In genomic region chr13:23708654-23709053, GRCm38 (mm10) we compare ENCODE assay signal across 30 mouse cellular contexts. TPM values are rescaled to one million over a fixed set of nuclear protein-coding genes. Genes with fewer than 3 reads are reported as not detected.
A peak's percentile ranks its signal among the peaks of the same experiment; 100 is the strongest.
DNase-seq lines count a peak whose midpoint lies in the region; ATAC-seq lines count a peak whose summit lies in the region.
"Had no signal": no experiment of that assay in that cellular context is flagged by ENCODE, and none has a peak within 500 bp of the region (broad histone marks: within the 10 kb centered on the region; RNA-seq: fewer than 3 reads in every experiment).

No protein-coding gene starts in this region.

- H3K4me1 ChIP-seq in forebrain, embryonic 10.5 days, result peaks cover 18% of the 10 kb centered on the region
- peaks cover 13% of the 10 kb centered on the region for H3K4me1 ChIP-seq in forebrain, embryonic 12.5 days
- H3K4me1 ChIP-seq in heart, embryonic 13.5 days, result peaks cover 28% of the 10 kb centered on the region
- H3K4me1 ChIP-seq in limb, embryonic 11.5 days (ENCODE audit: control insufficient read depth, insufficient read depth, low read length), result peaks cover 16% of the 10 kb centered on the region
- peaks cover 8% of the 10 kb centered on the region; the same call in 1 of the 2 replicates for H3K4me1 ChIP-seq in intestine, embryonic 16.5 days (ENCODE audit: control insufficient read depth, insufficient read depth, low read length)

- no peaks in the 10 kb centered on the region for H3K36me3 ChIP-seq in forebrain, embryonic 10.5 days (replicated peaks)
- H3K36me3 ChIP-seq in forebrain, embryonic 12.5 days (replicated peaks), result no peaks in the 10 kb centered on the region
- no peaks in the 10 kb centered on the region for H3K36me3 ChIP-seq in heart, embryonic 13.5 days
- H3K36me3 ChIP-seq in limb, embryonic 11.5 days (ENCODE audit: control insufficient read depth, insufficient read depth, low read length), result no peaks in the 10 kb centered on the region
- no peaks in the 10 kb centered on the region for H3K36me3 ChIP-seq in intestine, embryonic 16.5 days (ENCODE audit: control insufficient read depth, insufficient read depth, low read length)
- H3K36me3 ChIP-seq: embryonic facial prominence, embryonic 10.5 days; G1E; hindbrain, embryonic 13.5 days; limb, embryonic 13.5 days; midbrain, embryonic 10.5 days; neural tube, embryonic 13.5 days had no signal

- no peaks in the 10 kb centered on the region for H3K9me3 ChIP-seq in forebrain, embryonic 10.5 days
- no peaks in the 10 kb centered on the region for H3K9me3 ChIP-seq in forebrain, embryonic 12.5 days
- H3K9me3 ChIP-seq in heart, embryonic 13.5 days, result no peaks in the 10 kb centered on the region
- no peaks in the 10 kb centered on the region for H3K9me3 ChIP-seq in limb, embryonic 11.5 days (ENCODE audit: control insufficient read depth, low read length)
- H3K9me3 ChIP-seq in intestine, embryonic 16.5 days (ENCODE audit: control insufficient read depth, low read length), result no peaks in the 10 kb centered on the region
- H3K9me3 ChIP-seq: embryonic facial prominence, embryonic 10.5 days; G1E; hindbrain, embryonic 13.5 days; limb, embryonic 13.5 days; midbrain, embryonic 10.5 days; neural tube, embryonic 13.5 days had no signal

- intact Hi-C loops in heart, postnatal 25 days (cut with DNase I), result no loop called here

- H3K27ac ChIP-seq in forebrain, embryonic 10.5 days, result no peak overlapping the region
- H3K27ac ChIP-seq in forebrain, embryonic 12.5 days, result no peak overlapping the region
- peak overlapping the region; percentile 58 for H3K27ac ChIP-seq in heart, embryonic 13.5 days (replicated peaks)
- H3K27ac ChIP-seq in limb, embryonic 11.5 days (replicated peaks; ENCODE audit: low read depth, low read length), result no peak overlapping the region
- no peak overlapping the region for H3K27ac ChIP-seq in intestine, embryonic 16.5 days (ENCODE audit: low read length)
- H3K27ac ChIP-seq: hindbrain, embryonic 13.5 days; layer of hippocampus, adult 2 months; limb, embryonic 13.5 days; macrophage; neural tube, embryonic 13.5 days had no signal

- 84% methylated on average over 4 of the region's 4 CpGs for WGBS in forebrain, embryonic 10.5 days
- WGBS in forebrain, embryonic 12.5 days, result 85% methylated on average over 4 of the region's 4 CpGs
- WGBS in heart, embryonic 13.5 days, result 53% methylated on average over 4 of the region's 4 CpGs
- 63% methylated on average over 4 of the region's 4 CpGs for WGBS in limb, embryonic 11.5 days
- 74% methylated on average over 4 of the region's 4 CpGs for WGBS in intestine, embryonic 16.5 days

- no peak overlapping the region for H3K4me2 ChIP-seq in forebrain, embryonic 12.5 days
- H3K4me2 ChIP-seq in heart, embryonic 13.5 days, result no peak overlapping the region
- H3K4me2 ChIP-seq in limb, embryonic 11.5 days (ENCODE audit: low read depth, severe bottlenecking), result no peak overlapping the region
- H3K4me2 ChIP-seq in intestine, embryonic 16.5 days (ENCODE audit: low read depth, low read length), result no peak overlapping the region
- H3K4me2 ChIP-seq: neural tube, embryonic 13.5 days had no signal

- no peak overlapping the region for H3K4me3 ChIP-seq in forebrain, embryonic 10.5 days
- H3K4me3 ChIP-seq in forebrain, embryonic 12.5 days (replicated peaks), result no peak overlapping the region
- H3K4me3 ChIP-seq in heart, embryonic 13.5 days, result no peak overlapping the region
- H3K4me3 ChIP-seq in limb, embryonic 11.5 days (ENCODE audit: low read depth, low read length), result no peak overlapping the region
- no peak overlapping the region for H3K4me3 ChIP-seq in intestine, embryonic 16.5 days (ENCODE audit: low read length)
- H3K4me3 ChIP-seq: hindbrain, embryonic 13.5 days; layer of hippocampus, adult 2 months; limb, embryonic 13.5 days; midbrain, embryonic 10.5 days; neural tube, embryonic 13.5 days had no signal

- H3K9ac ChIP-seq in forebrain, embryonic 12.5 days, result no peak overlapping the region
- no peak overlapping the region for H3K9ac ChIP-seq in heart, embryonic 13.5 days
- H3K9ac ChIP-seq in limb, embryonic 11.5 days (ENCODE audit: low read length), result no peak overlapping the region
- H3K9ac ChIP-seq in intestine, embryonic 16.5 days (ENCODE audit: low read depth, low read length), result no peak overlapping the region
- H3K9ac ChIP-seq: forebrain, postnatal 0 days; hindbrain, embryonic 13.5 days; limb, embryonic 13.5 days; neural tube, embryonic 13.5 days had no signal

- peak; percentile 12 for DNase-seq in forebrain, embryonic 10.5 days (ENCODE audit: extremely low spot score, low spot score)
- no peak for DNase-seq in heart, postnatal 25 days (ENCODE audit: low spot score)
- DNase-seq in 3T3-L1 (ENCODE audit: low read depth, low spot score), result peak; percentile 24
- peak; percentile 22 for DNase-seq in limb, embryonic 11.5 days (ENCODE audit: low spot score)
- DNase-seq: B cell, adult 2 months; cerebellum, adult 11 months; cerebellum, adult 9-11 months; forebrain, postnatal 0 days; gastrocnemius, postnatal 14 days; kidney, adult 18-20 months had no signal

- H3K27me3 ChIP-seq in forebrain, embryonic 10.5 days (ENCODE audit: poor library complexity, severe bottlenecking), result peaks cover 38% of the 10 kb centered on the region
- peaks cover 7% of the 10 kb centered on the region; the same call in 1 of the 2 replicates for H3K27me3 ChIP-seq in forebrain, embryonic 12.5 days
- no peaks in the 10 kb centered on the region for H3K27me3 ChIP-seq in heart, embryonic 13.5 days (replicated peaks)
- H3K27me3 ChIP-seq in limb, embryonic 11.5 days (ENCODE audit: control insufficient read depth, insufficient read depth, low read length), result no peaks in the 10 kb centered on the region
- H3K27me3 ChIP-seq in intestine, embryonic 16.5 days (replicated peaks; ENCODE audit: control insufficient read depth, insufficient read depth, low read length), result no peaks in the 10 kb centered on the region
- H3K27me3 ChIP-seq: CH12.LX; limb, embryonic 13.5 days; Patski had no signal

- no peak for ATAC-seq in forebrain, embryonic 12.5 days (ENCODE audit: low FRiP score)
- no peak for ATAC-seq in heart, embryonic 13.5 days (ENCODE audit: extremely low read depth, insufficient number of reproducible peaks, low FRiP score, low TSS enrichment)
- no peak for ATAC-seq in limb, embryonic 11.5 days (ENCODE audit: insufficient number of reproducible peaks, low FRiP score, low TSS enrichment, low read depth)
- no peak for ATAC-seq in intestine, embryonic 16.5 days
- ATAC-seq: forebrain, postnatal 0 days; lung, postnatal 0 days; midbrain, embryonic 16.5 days; Patski had no signal

RNA-seq across cellular contexts. Expression of gene Hfe, which starts 2.0 kb away (rescaled TPM):
- polyA plus RNA-seq in forebrain, embryonic 10.5 days (2016; fragmentation: Nextera tagmentation; extraction: Ambion mirVana), result 1.3 and 1.5 TPM in 2 replicates
- 2.0 and 2.5 TPM in 2 replicates for polyA plus RNA-seq in forebrain, embryonic 12.5 days (2016; fragmentation: Nextera tagmentation; extraction: Ambion mirVana)
- 10.3 and 10.7 TPM in 2 replicates for polyA plus RNA-seq in heart, embryonic 13.5 days (2015; fragmentation: Nextera tagmentation; extraction: Ambion mirVana)
- 10 to 100 TPM; 48.9 to 50.3 TPM for total RNA-seq in heart, postnatal 25 days (2021)
- polyA plus RNA-seq in limb, embryonic 11.5 days (2014; fragmentation: Nextera tagmentation; extraction: Ambion mirVana), result 2.1 and 3.7 TPM in 2 replicates
- 8.5 and 9.7 TPM in 2 replicates for polyA plus RNA-seq in intestine, embryonic 16.5 days (2015; fragmentation: Nextera tagmentation; extraction: Ambion mirVana)
- polyA plus RNA-seq: G1E had no signal

RNA-seq across cellular contexts. Expression of gene Hist1h4c, which starts 10.4 kb away (rescaled TPM):
- 4.5 and 5.9 TPM in 2 replicates for polyA plus RNA-seq in forebrain, embryonic 10.5 days (2016; fragmentation: Nextera tagmentation; extraction: Ambion mirVana)
- polyA plus RNA-seq in forebrain, embryonic 12.5 days (2016; fragmentation: Nextera tagmentation; extraction: Ambion mirVana), result 6.1 and 9.8 TPM in 2 replicates
- 2.4 and 3.7 TPM in 2 replicates for polyA plus RNA-seq in heart, embryonic 13.5 days (2015; fragmentation: Nextera tagmentation; extraction: Ambion mirVana)
- total RNA-seq in heart, postnatal 25 days (2021), result 10 to 100 TPM; 42.4 to 60.8 TPM
- 6.6 and 7.9 TPM in 2 replicates for polyA plus RNA-seq in limb, embryonic 11.5 days (2014; fragmentation: Nextera tagmentation; extraction: Ambion mirVana)
- polyA plus RNA-seq in intestine, embryonic 16.5 days (2015; fragmentation: Nextera tagmentation; extraction: Ambion mirVana), result 2.9 and 3.1 TPM in 2 replicates

RNA-seq across cellular contexts. Expression of gene Hist1h1t, which starts 13.0 kb away (rescaled TPM):
- polyA plus RNA-seq in forebrain, embryonic 10.5 days (2016; fragmentation: Nextera tagmentation; extraction: Ambion mirVana), result not detected in 2 replicates
- not detected in 2 replicates for polyA plus RNA-seq in forebrain, embryonic 12.5 days (2016; fragmentation: Nextera tagmentation; extraction: Ambion mirVana)
- not detected in 2 replicates for polyA plus RNA-seq in heart, embryonic 13.5 days (2015; fragmentation: Nextera tagmentation; extraction: Ambion mirVana)
- total RNA-seq in heart, postnatal 25 days (2021), result not detected
- 0.28 TPM in 1 of 2 replicates, not detected in the other for polyA plus RNA-seq in limb, embryonic 11.5 days (2014; fragmentation: Nextera tagmentation; extraction: Ambion mirVana)
- polyA plus RNA-seq in intestine, embryonic 16.5 days (2015; fragmentation: Nextera tagmentation; extraction: Ambion mirVana), result 0.15 and 0.20 TPM in 2 replicates
- total RNA-seq: adrenal gland, adult 18-20 months; gastrocnemius, postnatal 14 days; layer of hippocampus, adult 2 months; layer of hippocampus, postnatal 25 days had no signal
- polyA plus RNA-seq: embryonic facial prominence, embryonic 10.5 days; forebrain, postnatal 0 days; G1E; hindbrain, embryonic 13.5 days; liver, embryonic 16.5 days; macrophage; midbrain, embryonic 10.5 days; midbrain, embryonic 16.5 days; neural tube, embryonic 13.5 days; spleen, adult 2 months; urinary bladder, adult 2 months had no signal

RNA-seq across cellular contexts. Expression of gene Hist1h2bc, which starts 24.7 kb away (rescaled TPM):
- 17.2 and 19.3 TPM in 2 replicates for polyA plus RNA-seq in forebrain, embryonic 10.5 days (2016; fragmentation: Nextera tagmentation; extraction: Ambion mirVana)
- polyA plus RNA-seq in forebrain, embryonic 12.5 days (2016; fragmentation: Nextera tagmentation; extraction: Ambion mirVana), result 34.6 and 36.5 TPM in 2 replicates
- 50.1 and 54.5 TPM in 2 replicates for polyA plus RNA-seq in heart, embryonic 13.5 days (2015; fragmentation: Nextera tagmentation; extraction: Ambion mirVana)
- 10 to 100 TPM; 73.7 to 74.9 TPM for total RNA-seq in heart, postnatal 25 days (2021)
- polyA plus RNA-seq in limb, embryonic 11.5 days (2014; fragmentation: Nextera tagmentation; extraction: Ambion mirVana), result 19.9 and 21.1 TPM in 2 replicates
- polyA plus RNA-seq in intestine, embryonic 16.5 days (2015; fragmentation: Nextera tagmentation; extraction: Ambion mirVana), result 101 and 110 TPM in 2 replicates

RNA-seq across cellular contexts. Expression of gene Hist1h2ac, which starts 24.9 kb away (rescaled TPM):
- polyA plus RNA-seq in forebrain, embryonic 10.5 days (2016; fragmentation: Nextera tagmentation; extraction: Ambion mirVana), result 1.00 and 1.1 TPM in 2 replicates
- 1.4 and 1.6 TPM in 2 replicates for polyA plus RNA-seq in forebrain, embryonic 12.5 days (2016; fragmentation: Nextera tagmentation; extraction: Ambion mirVana)
- 0.59 and 0.68 TPM in 2 replicates for polyA plus RNA-seq in heart, embryonic 13.5 days (2015; fragmentation: Nextera tagmentation; extraction: Ambion mirVana)
- 1 to 10 TPM; 1.5 to 1.9 TPM for total RNA-seq in heart, postnatal 25 days (2021)
- 0.96 and 1.0 TPM in 2 replicates for polyA plus RNA-seq in limb, embryonic 11.5 days (2014; fragmentation: Nextera tagmentation; extraction: Ambion mirVana)
- polyA plus RNA-seq in intestine, embryonic 16.5 days (2015; fragmentation: Nextera tagmentation; extraction: Ambion mirVana), result 0.94 and 1.0 TPM in 2 replicates
